Mouse (Mus musculus): ENCODE measurements at regions not wholly inside any gene's neighbourhood (a gene's known extent, or its start where the extent isn't known, plus 50 kb on each side); places are given as distances from the start of the nearest gene placed in this dataset.
A peak's percentile ranks its signal among the peaks of the same experiment; 100 is the strongest.

DNA sequence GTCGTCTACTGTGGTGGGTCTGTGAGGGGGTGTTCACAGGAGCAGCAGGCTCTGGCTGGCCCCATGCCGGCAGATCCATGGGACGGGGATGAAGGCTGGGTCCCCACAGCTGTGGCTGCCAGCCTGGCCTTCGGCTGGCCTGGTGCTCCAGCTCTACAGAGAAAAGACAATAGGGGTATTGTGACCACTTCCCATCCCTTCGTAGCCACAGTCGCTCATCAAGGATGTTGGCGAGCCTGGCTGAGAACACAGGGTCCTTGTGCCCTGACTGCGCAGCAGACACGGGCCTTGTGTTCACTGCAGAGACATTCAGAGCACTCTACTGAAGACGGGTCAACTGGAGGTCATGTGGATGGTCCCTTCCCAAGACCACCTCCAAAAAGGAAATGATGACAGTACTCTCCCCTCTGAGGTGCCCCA lies 102.4 kb upstream of the 1700021F07Rik start:
- ATAC-seq = no peak

DNA sequence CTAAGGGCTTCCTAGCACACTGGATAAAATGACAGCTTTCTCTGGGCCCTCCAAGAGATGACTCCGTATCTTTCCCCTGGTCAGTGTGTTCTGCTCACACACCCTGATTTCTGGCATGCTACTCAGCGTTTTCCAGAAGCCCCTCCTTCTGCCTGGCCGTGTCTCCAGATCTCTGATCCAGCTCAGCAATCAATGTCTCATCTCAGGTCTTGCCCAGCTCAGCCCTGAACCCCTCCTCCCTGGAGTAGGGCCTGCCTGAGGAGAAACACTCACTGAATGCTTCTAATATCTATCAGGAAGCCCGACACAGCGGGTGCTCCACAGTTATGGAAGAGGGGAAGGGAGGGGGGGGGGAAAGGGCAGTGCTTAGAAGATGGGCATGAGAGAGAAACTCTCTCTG lies 101.9 kb upstream of the 1700021F07Rik start:
- ATAC-seq = no peak

DNA sequence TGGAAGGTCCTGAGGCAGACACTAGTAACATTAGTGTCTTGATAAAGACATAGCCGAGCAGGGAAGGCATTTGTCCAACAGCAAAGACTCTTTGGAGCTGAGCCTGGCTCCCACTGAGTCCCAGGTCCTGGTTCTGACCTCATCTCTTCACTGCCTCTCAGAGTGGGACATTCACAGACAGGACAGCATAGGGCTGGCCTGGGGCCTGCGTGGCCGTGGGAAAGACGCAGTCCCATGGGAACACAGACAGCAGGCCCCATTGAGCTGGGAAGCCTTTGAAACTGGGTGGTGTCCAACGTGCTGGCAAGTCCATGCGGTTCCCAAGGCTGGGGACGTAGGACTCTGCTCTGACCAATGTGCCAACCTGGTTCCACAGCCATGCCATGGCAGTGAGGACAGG lies 97.5 kb upstream of the 1700021F07Rik start:
- ATAC-seq = no peak

DNA sequence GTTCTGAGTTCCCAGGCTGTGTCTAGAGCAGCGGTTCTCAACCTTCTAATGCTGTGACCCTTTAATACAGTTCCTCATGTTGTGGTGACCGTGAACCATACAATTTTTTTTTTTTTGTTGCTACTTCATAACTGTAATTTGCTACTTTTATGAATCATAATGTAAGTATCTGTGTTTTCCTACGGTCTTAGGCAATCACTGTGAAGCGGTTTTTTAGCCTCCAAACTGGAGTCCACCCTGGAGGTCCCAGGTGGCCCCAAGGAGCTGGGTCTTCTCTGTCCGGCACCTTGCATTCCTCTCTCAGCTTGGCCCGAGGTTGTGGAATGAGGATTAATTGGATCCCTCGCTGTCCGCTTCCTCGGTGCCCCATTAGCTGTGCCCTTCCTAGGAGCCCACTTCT lies 96.6 kb upstream of the 1700021F07Rik start:
- no peak for ATAC-seq

DNA sequence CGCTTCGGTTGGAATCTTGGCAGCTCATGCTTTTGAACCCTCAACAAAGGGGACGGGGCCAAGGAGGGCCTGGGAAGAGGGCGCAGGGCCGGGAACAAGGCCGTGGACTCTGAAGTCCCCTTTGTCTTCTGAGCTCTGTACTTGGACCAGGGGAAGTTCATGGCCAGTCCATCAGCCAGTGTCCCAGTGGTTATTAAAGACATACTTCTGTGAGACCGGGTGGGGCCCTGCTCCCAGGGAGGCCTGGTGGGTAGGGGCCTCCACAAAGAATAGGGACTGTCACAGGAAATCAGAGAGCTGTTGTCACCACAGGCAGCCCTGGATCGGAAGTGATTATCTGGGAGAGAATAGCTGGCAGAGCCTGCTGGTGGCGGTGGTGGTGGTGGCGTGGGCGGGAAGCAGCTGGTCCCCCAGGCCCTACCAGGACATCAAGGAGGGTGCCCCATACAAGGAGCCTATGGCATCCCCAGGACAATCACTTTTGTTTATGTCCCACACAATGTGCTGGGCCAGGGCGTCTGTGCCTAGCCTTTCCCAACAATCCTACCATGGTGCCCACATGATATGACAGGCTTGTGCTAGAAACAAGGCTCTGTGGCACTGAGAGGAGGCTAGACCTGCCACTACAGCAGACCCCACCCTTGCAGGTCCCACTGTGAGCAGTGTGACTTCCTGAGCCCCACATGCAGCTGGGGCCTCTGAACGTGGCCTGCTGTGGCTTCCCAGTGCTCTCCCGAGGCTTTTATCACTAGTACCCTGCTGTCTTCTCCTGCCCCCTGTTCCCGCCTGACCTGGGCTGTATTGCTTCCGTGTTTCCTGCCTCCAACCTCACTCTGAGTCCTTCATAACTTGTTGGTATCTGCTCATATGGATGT lies 96.0 kb upstream of the 1700021F07Rik start:
- ATAC-seq = no peak

DNA sequence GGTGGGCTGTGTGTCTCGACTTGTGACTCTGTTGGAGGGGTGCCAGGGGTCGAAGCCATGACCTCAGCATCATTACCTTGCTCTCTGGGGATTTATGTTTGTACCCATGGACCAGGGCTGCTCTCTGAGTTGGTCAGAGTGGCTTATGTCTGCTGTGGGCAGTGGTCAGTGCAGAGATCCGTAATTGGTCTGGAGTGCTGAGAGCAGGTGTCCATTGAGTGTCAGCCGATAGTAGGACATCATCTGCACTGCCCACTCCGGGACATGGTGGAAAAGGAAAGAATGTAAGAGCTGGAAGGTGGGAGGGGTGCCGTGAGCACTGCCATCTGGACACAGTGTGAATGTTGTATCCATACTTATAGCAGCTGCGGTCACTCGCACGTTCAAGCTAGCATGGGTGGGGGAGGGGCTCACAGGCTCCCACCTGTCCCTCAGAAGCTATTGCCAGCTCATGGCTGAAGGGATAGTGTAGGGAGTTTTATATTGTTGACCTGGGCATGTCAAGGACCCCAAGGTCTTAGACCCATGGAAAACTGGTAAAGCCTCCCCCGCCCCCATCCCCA lies 94.4 kb upstream of the 1700021F07Rik start:
- no peak for ATAC-seq

DNA sequence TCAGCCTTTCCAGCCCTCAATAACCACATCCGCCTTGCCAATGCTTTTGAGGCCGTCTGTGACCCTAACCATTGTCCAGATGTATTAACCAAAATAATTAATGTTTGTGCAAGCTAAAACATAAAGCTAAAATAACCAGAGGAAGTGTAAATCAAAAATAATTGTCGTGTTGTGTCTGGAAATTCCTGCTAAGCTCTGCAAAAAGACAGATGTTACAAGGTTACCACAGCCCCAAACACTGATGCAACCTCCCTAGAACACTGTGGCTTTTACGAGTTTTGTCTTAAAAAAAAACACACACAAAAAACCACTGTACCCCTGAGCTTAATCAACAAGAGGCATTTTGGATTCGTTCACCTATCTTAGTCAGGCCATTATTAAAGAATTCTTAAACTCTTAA lies 90.5 kb upstream of the 1700021F07Rik start:
- ATAC-seq = no peak

DNA sequence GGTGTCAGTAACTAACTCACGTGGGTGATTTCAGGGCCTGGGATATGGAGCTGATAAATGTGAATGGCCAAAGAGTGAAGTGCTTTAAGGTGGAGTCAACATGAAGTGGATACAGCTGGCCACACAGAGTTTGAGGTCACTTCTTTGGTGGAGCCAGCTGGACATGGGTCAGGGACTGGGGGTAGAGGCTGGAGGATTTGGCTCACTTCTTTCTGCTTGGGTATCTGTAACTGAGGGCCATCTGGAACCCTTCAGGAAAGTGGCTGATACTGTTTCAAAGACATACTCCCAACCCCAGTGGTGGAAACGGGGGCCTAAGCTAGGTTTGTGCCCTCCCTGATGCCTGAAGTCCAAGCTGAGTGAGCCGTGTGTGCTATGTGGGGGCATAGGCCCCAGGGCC lies 90.1 kb upstream of the 1700021F07Rik start:
- ATAC-seq = no peak

DNA sequence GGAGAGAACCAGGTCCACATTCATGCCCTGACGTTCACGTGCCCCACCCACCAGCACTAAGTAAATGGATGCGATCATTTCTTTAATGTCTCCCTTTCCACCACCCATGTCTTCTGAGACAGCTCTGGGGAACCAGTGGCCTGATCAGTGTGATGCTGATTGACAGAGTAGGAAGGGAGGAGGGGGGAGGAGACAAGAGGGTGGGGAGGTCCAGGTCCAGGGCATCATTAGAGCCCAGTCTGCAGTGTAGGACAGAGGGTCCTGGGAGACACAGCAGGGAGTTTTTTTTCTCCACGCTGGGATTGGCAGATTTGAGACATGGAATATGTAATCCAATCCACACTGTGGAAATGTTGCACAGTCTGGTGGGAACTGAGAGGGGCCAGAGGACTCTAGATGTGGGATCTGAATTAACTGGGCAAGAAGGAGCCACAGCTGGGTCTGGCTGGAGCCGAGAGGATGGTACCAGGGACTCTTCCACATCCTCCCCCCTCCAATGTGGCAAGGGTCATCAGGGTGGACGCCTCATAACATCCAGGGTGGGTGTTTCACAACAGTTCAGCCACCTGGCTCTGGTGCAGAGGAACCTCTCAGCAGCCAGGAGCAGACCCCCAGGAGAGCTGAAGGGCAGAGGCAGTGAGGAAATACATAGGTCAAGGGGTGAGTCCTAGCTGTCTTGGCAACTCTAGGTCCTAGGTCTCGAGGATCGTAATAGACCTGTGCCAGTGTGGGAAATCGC lies 89.3 kb upstream of the 1700021F07Rik start:
- no peak for ATAC-seq

DNA sequence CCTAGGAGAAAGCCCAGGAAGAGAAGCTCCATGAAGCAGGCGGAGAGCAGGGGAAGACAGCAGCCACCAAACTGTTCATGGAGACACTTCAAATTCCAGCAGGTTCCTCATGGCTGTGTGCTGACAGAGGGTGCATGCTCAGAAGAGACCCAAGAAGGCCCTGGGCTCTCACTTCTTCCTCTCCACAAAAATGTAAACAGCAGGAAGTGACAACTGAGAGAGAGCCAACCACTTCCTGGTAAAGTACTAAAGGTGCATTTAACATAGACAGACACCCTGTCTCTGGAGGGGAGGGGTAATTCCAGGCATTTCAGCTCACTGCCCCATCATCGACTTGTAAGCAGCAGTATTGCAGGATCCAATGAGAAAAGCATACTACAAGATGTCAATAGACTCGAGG lies 85.8 kb upstream of the 1700021F07Rik start:
- ATAC-seq = peak; percentile 100

DNA sequence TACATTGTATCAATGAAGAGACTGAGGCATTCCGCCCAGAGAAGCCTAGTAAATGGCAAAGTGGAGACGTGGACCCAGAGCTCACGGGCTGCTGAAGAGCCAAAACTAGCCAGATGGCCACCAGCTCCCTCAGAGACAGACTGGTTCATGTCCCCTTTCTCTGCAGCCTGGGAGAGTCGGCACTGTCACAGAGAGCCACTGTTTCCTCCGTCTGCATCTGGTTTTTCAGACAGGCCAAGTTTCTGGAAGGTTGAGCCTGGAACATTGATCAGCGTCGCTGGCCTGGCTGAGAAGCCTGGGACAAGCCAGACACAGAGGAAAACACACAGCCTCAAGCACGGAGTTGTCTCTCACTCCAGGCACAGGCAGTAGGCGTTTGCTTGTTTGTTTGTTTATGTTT lies 83.4 kb upstream of the 1700021F07Rik start:
- no peak for ATAC-seq

DNA sequence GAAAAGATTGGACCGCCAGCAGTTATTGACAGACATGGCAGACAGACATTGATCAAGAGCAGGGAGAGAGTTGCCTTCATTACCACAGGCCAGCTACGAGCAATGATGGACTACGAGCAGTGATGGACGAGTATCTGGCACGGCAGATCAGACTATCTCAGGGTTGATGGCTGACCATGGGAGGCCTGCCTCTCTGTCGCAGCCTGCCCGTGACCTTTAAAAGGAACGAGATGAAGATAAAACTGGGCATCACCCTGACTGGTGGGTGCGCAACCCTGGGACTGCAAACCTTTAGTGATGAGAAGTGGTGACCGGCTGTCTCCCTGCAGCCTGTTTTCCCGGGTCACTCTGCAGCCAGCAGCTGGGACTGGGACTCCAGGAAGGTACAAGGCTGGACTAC lies 80.3 kb upstream of the 1700021F07Rik start:
- no peak for ATAC-seq

DNA sequence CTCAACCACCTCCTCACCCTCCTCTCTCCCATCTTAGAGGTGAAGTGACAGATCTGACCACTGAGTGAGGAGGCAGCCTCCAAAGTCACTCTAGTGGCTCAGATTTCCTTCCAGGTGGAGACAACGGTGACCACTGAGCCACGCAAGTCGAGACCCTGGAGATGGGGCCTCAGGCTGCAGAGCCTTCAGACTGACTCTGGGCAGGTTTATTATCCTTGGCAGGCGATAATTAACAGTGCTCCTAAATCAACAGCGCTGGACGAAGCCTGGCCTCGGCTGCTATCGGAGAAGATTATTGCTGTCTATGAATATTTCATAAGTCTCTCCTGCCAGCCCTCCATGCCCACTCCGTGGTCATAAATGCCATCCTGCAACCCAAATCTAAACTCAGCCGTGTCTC lies 79.1 kb upstream of the 1700021F07Rik start:
- no peak for ATAC-seq

DNA sequence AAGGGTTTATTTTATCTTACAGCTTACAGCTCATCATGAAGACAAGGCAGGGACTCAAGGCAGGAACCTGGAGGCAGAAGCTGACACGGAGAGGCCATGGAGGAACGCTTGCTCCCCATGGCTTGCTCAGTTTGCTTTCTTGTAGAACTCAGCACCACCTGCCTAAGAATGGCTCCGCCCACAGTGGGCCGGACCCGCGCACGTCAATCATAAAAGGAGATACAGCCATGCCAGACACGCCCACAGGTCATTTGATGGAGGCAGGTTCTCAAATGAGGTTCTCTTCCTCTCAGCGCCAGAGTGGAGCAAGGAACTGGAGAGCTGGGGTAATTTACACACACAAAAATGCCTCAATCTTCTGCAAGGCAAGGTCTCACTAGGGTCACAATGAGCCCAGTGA lies 78.0 kb upstream of the 1700021F07Rik start:
- ATAC-seq = peak; percentile 81

DNA sequence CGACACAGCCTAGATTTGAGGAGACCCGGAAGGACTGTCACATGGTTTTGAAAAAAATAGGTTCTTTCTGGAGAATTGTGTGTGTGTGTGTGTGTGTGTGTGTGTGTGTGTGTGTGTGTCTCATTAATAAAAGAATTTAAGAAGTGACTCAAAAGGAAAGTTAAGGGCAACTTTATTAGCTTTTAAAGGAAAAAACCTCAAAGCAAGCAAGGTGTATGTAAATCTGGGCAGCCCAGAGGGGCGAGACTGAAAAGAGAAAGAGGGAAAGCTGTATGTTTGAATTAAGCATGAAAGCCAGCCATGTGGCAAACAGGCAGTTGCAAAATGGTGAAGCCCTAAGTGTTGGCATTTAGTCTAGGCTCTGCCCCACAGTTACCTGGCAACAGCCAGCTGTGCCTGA lies 77.3 kb upstream of the 1700021F07Rik start:
- ATAC-seq = no peak

DNA sequence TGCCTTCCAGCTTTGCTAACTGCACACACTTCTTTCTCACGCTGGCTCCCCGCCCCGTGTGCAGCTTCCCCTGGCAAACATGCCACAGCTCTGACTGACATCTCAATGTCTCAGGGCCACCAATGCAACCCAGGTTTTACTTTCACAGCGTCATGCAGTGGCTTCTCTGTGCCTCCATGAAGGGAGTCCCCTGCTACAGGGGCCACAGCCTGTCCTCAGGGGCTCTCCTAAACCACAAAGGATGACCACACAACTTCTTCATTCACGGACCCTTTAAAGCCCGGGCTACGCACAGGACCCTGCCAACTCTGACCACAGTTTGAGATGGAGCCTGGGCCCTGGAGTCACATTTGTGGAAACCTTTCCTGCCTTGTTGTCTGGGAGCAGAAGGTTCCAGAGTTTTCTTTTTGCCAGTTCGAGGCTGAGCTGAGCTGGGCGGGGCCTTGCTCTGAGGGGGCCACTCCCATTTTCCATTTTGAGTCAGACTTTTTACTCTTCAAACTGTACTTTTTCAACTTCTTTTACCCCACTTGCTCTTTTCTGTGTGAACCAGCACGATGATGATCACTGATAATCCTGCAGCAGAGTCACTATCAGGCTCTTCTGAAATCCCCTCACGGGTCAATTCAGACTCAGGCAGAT lies 73.7 kb upstream of the 1700021F07Rik start:
- peak; percentile 36 for ATAC-seq

DNA sequence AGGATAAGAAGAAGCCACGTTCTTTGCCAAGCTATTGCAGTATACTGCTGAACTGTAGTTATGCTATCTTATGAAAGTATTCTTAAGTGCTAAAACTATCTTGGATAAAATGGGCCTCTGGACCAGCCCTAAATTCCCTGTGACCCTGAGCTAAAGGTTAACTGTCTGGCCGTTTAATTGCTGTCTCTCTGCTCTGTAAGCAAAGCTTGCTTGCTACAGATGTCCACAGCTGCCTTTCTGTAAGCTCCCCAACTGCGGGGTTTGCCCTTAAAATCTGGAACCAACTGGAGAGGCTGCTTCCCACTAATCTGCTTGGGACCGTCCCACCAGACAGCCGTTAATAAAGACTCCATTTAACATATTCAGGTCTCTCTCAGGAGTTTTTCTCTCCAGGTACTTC lies 73.2 kb upstream of the 1700021F07Rik start:
- no peak for ATAC-seq

DNA sequence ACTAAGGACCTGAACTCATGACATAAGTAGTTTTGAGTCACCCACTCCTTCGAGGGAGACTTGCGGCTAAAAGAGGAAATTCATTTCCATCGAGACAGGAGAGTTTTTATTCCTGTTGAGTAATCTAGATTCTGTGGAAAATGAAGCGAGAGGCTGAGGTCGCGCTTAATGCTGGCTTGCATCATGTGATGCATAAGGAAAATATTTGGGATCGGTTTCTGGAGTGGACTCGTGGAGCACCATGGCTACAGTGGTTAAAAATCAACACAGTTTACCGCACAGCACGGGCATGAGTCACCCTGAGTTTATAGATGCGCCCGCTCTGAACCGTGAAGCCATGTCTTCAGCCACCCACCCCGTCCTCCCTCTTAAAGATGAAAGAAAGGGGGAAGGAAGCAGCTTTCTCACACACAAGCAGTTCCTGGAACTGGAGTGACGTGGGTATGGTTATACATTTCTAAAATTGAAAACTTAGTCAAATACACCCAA lies 70.3 kb upstream of the 1700021F07Rik start:
- peak; percentile 87 for ATAC-seq

DNA sequence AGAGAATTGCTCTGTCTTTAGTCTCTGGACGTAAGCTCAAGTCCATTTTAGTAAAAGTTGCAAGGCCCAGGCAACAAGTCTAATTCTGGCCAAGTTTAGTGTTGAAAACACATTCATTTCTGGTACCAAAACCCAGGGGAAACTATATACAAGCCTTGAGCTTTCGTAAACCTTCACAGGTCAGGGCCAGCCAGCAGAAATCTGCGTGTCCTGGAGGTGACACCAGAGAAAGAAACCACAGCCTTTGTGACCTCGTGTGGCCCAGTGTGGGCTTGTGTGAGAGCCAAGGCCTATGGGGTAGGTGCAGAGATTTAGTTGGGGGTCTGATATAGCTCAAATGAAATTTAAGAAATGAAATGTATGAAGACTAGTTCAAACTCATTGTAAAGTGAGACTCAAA lies 69.6 kb upstream of the 1700021F07Rik start:
- ATAC-seq = no peak

DNA sequence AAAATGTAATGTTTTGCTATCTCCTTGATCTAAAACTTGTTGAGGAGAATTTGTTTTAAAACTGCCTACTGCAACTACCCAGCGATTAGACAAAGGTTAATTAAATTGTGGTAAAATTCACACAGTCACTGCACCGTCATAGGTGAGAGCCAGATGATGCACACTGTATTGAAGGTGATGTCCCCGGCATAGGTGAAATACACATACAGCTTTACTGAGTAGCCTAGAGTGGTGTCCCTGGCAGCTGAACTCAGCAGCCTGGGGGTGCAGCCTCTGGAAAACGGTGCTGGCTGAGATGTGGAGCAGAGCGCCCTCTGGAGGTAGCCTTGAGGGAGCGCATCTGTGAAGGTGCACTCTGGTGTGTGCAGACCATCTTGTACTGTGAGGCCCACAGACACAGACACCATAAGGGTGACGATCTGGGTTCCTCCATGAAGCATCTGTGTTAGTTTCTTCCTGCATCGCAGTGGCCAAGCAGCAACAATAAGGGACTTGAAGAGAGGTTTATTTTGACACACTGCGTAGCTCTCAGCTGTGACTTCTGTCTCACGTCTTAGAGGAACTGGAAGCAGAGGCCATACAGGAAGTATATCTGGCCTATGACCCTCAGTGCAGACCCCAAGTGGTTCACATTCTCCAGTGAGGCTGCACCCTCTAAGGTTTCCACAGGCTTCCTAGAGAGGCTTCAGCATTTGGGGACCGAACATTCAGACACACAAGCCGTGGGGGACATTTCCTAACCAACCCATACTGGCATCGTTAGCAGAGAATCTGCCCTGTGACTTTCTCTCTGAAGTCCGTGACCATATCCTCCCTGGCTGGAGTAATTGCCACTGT lies 68.6 kb upstream of the 1700021F07Rik start:
- peak; percentile 10 for ATAC-seq

DNA sequence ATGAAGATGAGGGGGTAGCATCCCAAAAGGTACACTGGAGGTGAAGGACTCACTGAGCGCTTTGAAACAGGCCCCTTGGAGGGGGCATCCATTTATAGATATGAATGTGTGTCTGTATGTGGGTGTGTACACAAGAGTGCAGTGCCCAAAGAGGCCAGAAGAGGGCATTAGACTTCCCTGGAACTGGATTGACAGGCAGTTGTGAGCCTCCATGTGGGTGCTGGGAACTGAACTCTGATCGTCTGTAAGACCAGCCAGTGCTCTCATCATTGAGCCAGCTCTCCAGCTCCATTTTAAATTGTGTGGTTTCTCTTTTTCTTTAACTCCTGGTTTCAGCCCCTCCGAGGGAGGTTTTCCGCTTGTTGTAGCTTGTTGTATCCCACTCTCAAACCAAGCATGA lies 67.6 kb upstream of the 1700021F07Rik start:
- ATAC-seq = no peak

DNA sequence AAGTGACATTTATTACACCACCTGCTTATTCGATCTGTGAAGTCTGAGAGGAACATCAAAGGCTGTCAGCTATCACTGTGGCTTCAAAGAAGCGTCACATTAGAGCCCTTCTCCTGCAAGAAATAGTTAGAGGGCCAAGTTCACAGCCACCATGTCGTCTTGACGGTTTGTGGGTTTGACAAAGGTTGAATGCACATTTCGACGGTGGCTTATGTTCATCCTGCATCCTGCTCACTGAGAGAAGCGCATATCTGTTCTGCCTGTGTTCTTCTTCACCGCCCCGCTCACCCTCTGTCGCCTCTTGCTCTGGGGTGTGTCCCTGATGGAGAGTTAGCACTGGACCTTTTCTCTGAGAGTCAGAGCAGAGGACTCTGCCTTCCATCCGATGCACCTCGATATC lies 67.2 kb upstream of the 1700021F07Rik start:
- no peak for ATAC-seq

Measured in inflammation-experienced regulatory T-cells, adult 6 months (primary cell).